Mouse (Mus musculus) activated CD4-positive, CD25-positive, alpha-beta regulatory T cell, adult 4 months (primary cell): ENCODE results near the gene Col18a1. TPM values are rescaled to one million over a fixed set of nuclear protein-coding genes. Genes with fewer than 3 reads are reported as not detected.

ENCODE experiments used
- ATAC-seq: one replicate; pipeline ENCODE4 v1.8.0; 2017
- polyA plus RNA-seq, 2 experiments: library from polyadenylated mRNA; unstranded; fragments of 100-300 nt; shearing (Covaris generic); gene quantifications; one replicate each; pipeline ENCODE4 v1.2.1; 2017

Col18a1 gene
- polyA plus RNA-seq, 2 experiments from 2014 or later: 0.09 to 0.17 TPM

- no peak for ATAC-seq
Observed at GRCm38 (mm10) chr10:77056768-77057167, 109.6 kb downstream of the Col18a1 start.

DNA sequence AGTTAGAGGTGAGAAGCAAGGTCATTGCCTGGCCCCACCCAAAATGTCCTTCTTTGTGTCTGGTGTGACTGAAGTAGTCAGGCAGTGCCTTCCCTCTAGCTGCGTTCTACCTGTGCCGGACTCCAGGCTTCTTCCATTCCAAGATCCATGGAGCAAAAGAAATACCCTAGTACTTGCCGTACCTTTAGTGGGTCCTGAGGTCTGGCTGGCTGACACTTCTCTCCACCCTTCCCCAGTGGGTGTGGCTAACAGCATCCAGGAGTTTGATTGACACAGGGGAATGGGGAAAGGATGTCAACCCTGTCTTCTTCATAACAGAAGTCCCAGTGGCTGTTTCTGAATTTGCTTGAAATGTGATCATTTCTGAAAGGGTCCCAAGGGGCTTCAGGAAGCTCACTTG is 117.7 kb downstream of the Col18a1 start:
- ATAC-seq: no peak

GRCm38 (mm10) chr10:77048196-77048595 is 118.2 kb downstream of the Col18a1 start:
- ATAC-seq: no peak

- no peak for ATAC-seq
Observed at GRCm38 (mm10) chr10:77038579-77039174, 127.7 kb downstream of the Col18a1 start.

DNA sequence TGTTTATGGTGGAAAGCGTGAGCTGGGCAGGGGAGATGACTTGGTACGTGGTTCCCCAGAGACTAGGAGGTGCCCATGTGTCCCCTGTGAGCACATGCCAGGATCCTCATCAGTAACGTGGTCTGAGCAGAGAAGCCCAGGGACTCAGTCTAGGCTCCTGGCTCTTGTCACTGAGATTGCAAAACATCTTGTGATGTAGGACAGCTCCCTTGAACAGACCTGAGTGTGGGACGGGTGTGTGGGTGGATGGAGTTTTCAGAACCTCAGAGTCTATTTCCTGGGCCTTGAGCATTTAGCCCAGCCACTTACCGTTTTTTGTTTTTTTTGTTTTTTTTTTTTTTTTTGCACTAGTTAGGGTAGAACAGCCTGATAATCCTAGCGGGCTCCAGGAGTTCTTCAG is 130.9 kb downstream of the Col18a1 start:
- ATAC-seq: no peak

DNA sequence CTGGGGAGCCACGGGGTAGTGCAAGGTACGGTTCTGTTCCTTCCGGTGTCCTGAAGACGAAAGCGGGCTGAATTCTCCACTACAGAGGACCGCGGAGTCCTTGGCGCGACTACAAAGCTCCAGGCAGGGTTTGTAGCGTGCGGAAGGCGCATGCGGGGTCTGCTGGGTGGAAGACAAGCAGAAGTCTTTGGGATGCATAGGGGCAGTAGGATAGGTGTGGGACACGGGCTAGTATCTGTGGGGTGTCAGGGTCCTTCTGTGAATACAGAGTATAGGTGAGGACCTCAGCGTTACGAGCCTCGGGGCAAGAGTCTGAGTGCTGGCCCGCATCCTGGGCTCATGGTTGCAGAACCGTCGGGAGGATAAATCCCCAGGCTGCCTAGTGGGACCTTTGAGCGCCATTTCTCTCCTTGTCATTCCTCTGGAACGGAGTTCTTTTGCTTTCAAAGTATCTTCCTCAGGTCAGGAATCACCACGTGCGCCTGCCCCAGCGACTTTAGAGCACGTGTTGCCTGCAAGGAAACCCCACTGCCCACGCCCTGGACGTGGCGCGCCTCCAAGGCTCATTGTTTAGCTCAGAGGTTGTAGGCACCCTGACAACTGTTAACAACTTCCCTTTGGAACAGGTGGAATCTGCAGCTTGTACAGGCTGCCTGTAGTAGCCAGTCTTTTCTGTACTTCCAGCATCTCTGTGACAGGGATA is 132.9 kb downstream of the Col18a1 start:
- ATAC-seq: peak; percentile 21

DNA sequence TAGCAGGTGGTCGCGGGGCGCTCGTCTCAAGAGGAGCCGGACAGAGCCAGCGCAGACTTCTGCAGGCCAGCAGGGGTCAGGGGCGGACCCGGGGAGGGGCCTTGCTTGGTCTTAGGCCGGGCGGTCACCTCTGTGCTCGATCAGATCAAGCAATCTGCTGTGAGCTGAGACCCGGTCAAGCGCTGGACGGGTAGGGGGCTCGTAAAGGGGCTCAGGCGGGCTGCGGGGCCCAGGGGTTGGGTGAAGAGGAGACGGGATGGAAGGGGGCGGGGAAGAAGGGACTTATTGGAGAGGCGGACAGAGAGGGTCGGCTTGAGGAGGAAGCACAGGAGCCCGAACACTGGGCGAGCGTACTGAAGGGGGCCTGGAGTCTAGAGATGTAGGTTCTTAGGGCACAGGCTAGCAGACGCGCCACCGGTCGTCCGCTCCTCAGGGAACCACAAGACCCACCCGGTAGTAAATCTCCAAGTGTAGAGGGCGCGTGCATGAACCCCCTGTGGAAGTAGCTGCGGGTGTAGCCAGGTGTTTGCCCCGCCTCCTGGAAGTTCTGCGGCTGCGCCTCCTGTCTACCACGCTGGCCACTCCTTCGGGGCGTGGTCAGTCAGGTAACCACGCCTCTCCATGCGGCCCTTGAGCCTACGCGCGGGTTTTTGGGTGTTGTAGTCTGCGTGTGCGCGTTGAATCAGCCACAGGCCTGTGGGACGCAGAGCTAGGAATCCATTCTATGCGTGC is 133.6 kb downstream of the Col18a1 start:
- peak; percentile 93 for ATAC-seq

GRCm38 (mm10) chr10:77031768-77032375 is 134.5 kb downstream of the Col18a1 start, which contains the start of gene Slc19a1:
Gene Slc19a1 (plus strand): TSS chr10:77032241.
- ATAC-seq: no peak

DNA sequence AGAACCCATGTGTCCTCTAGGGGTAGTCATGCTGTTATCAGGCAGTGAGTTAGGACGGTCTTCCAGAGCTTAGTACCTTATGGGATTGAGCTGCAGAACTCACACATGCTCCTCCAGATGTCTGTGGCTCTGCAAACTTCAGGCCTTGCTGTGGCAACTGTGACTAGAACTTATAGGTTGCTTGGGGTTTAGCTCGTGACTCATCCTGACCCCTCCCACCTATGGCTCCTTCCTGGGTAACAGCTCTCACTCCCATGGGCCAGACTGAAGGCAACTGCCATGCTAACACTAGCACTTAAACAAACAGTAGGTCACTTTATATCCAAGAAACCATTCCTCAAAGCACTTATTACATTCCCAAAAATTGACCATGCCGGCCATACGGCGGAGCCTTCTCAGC is 135.7 kb downstream of the Col18a1 start:
- no peak for ATAC-seq

- ATAC-seq: no peak
Observed at GRCm38 (mm10) chr10:77029761-77030160, 136.6 kb downstream of the Col18a1 start.

DNA sequence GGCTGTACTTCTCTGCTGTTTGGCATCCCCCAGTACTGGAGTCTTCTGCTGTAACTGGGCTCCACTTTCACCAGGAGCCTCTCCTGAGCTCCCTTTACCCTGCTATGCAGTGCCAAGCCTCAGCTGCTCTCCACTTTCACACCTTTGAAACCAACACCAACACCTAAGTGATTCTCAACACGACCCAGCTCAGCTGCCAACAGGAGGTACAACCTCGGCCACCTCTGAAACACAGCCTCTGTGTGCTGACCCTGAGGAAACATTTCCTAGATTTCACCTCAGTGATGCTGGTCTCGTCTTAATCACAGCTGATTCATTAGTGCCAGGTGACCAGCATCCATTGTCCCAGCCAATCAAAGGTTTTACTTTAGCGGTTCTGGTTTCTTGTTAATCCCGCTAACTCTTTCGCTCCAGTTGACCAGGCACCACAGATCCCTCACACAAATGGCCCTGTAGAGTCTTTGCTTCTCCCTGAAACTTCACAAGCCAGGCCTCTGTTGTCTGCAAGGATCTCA is 137.5 kb downstream of the Col18a1 start:
- no peak for ATAC-seq

- no peak for ATAC-seq
Observed at GRCm38 (mm10) chr10:77026944-77027343, 139.4 kb downstream of the Col18a1 start.

DNA sequence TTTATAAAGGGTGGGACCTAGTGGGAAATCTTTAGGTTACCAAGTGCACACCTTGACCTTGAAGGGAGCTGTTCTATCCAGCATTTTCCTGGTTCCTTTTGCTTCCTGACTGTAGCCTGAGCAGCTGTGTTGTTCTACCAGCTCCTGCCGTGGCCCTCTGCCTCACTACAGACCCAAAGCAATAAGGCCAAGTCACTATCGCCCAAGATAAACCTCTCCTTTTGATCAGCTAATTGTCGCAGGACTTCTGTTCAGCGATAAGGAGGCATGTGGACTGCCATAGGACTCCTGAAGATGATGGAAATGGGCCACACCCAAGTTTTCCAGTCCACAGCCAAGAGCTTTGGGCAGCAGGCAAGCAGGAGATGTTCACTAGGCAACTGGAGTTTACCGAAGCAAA is 142.1 kb downstream of the Col18a1 start:
- no peak for ATAC-seq

GRCm38 (mm10) chr10:77022301-77023130 is 143.8 kb downstream of the Col18a1 start:
- peak; percentile 17 for ATAC-seq

DNA sequence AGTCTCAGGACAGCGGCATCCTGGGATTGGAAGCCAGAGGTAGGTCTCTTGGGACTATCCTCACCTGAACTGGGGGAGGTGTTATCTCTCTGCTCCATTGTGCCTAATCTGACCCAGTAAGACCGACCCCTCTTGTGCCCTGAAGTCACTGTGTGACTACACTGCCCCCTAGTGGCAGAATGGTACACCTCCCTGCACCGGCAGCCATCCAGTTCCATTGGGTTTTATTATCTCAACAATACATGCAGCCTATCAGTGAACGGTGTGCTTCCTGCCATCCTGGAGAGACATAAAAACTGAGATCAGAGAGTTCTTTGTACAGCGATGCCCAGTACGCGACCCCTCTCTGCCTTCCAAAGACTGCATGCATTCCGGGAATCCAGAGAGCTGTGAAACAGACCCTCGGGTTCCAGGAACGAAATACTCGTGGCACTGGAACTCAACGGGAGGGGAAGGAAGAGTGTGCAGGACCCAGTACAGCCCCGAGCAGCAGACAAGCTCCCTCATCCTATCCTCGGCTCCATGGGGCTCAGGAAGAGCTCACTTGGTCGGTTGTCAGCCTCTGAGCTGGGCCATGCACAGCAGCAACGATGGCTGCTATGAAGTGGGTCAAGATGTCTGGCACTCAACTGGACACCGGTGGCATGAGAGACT is 144.8 kb downstream of the Col18a1 start:
- ATAC-seq: peak; percentile 86

DNA sequence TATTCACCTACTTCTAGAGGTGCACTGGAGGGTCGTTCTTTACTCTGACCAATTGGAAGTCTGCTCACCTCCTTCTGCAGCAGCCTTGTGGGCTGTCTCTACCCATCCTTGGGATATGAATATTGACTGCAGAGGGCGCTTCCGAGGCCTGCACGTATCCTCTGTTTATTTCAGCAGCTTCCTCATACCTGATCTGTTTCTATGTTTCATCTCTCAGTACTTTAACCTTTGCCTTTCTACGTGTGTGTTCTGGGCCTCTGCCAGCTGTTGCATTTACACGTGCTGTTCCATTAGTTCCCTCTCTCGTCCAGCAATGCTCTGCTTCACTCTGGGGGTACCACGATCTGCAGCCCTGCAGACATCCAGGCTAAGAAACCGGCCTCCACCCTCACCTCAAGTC is 148.7 kb downstream of the Col18a1 start:
- no peak for ATAC-seq

- no peak for ATAC-seq
Observed at GRCm38 (mm10) chr10:77017061-77017460, 149.3 kb downstream of the Col18a1 start.

DNA sequence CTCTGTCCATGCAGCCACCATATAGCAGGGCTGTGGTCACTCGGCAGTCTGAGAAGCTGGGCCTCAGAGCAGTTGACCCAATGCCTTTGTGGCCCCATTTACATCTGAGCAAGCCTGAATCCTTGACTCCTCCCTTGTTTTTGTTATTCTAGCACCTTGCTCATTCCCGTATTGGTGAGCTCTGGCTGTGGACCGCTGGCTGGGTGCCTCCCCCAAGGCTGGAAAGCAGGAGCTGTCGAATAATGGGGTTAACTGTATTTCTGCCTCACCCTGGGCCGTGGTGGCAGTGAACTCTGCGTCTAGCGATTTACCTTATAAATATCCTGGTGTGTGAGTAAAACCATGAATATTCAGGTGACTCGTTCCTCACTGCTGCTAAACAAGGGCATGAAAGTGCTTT is 149.8 kb downstream of the Col18a1 start:
- no peak for ATAC-seq

DNA sequence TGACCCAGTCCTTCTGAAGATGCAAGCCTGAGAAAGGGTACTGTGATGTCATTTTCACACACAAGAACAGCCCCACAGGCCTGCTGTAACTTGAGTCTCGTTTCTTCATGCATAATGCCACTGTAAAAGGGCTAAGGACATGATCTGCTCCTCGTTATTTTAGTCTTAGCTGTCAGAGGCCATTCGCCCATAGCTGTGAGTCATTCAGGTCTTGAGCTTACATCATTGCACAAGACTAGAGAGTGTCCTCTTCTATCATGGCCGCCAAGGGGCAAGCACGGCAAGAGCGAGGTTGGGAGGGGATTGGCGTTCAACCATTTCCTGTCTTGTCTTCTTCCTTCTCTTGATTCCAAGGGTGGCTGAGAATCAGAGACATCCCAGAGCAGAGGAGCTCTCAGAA is 150.3 kb downstream of the Col18a1 start:
- ATAC-seq: no peak

DNA sequence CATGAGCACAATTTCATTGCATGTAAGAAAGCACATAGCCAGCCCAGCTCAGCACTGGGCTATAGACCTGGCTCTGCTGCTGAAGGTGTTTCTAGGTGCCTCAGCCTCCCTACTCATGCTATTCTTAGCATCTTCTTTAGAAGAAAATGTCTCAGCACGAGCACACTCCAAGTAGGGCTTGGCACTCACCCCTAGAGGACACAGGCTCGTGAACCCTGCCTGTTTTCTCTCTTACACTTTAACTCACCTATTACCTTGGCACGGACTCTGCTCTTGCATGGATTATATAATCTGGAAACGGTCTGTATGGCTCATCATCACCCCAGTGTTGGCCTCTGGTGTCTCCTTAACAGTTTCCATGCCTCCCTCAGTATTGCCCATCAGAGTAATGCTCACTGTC is 154.7 kb downstream of the Col18a1 start:
- ATAC-seq: no peak

GRCm38 (mm10) chr10:77008698-77009097 is 157.7 kb downstream of the Col18a1 start:
- no peak for ATAC-seq

- ATAC-seq: no peak
Observed at GRCm38 (mm10) chr10:77008109-77008561, 158.2 kb downstream of the Col18a1 start.
